Mouse (Mus musculus): ENCODE data around the gene Naa38.

DNA sequence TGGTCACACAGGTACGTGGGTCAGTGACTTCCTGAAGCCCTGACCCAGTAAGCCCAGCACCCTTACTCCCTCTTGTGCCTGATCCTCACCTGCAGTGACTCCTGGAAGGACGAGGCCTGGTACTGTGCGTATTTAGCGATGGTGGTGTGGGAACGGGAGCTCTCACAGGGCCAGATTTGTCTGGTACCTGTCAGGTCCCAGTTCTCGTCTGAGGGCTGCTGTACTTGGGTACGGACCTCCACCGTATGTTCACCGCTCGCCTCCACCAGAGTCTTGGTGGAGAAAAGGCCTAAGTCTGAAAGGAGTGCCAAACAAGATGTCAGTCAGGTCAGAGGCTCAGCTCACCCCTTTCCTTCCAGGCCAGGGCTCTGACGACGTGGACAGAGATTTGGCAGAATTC, 6.7 kb downstream of the Naa38 start:
- TF ChIP-seq CTCF (IDR thresholded peaks at IDR 0.05; ENCODE audit: borderline replicate concordance, extremely low read depth, insufficient read depth, insufficient read length) (no peak), POLR2A (IDR thresholded peaks at IDR 0.05; ENCODE audit: borderline replicate concordance, extremely low read depth, insufficient read depth, insufficient read length, poor library complexity, severe bottlenecking) (no peak)
